Mouse (Mus musculus) MEL (cell line): ENCODE data around the gene Fermt1. TPM values are rescaled to one million over a fixed set of nuclear protein-coding genes. Genes with fewer than 3 reads are reported as not detected.

Experiments used
- DNase-seq: peaks from one replicate; pipeline ENCODE4 v3.0.0; 2011; ENCODE audit warnings: low read depth, low spot score
- H3K27ac ChIP-seq: 2 replicates; pipeline ENCODE4 v1.5.1; 2012; ENCODE audit warnings: low read depth, mild to moderate bottlenecking, control low read depth, low read length, moderate library complexity; ENCODE audit not compliant: control insufficient read depth
- H3K27me3 ChIP-seq, 2 experiments: fragments of 150-350 bp in 1 of 2; sonication (generic) in 1 of 2; 2 replicates each; pipeline ENCODE4 v1.6.1; 2012; ENCODE audit warnings: low read length in 2 of 2, mild to moderate bottlenecking in 2 of 2, improper control_type of control experiment in 1 of 2, moderate library complexity in 1 of 2; ENCODE audit not compliant: insufficient read depth in 2 of 2, control insufficient read depth in 1 of 2
- H3K36me3 ChIP-seq, 2 experiments: 2 replicates each; pipeline ENCODE4 v1.6.1; 2012 to 2014; ENCODE audit warnings: low read length in 2 of 2, improper control_type of control experiment in 1 of 2, inconsistent platforms in 1 of 2, mild to moderate bottlenecking in 1 of 2; ENCODE audit not compliant: insufficient read depth in 2 of 2, control insufficient read depth in 1 of 2
- H3K4me1 ChIP-seq, 2 experiments: fragments of 150-350 bp in 1 of 2; sonication (generic) in 1 of 2; 2 replicates each; pipeline ENCODE4 v1.6.1; 2012; ENCODE audit warnings: low read length in 2 of 2, improper control_type of control experiment in 1 of 2, mild to moderate bottlenecking in 1 of 2; ENCODE audit not compliant: insufficient read depth in 2 of 2, control insufficient read depth in 1 of 2
- H3K4me3 ChIP-seq, 2 experiments: fragments of 150-350 bp in 1 of 2; sonication (generic) in 1 of 2; 2 replicates each; pipeline ENCODE4 v1.5.1; 2012; ENCODE audit warnings: low read depth in 2 of 2, low read length in 2 of 2, mild to moderate bottlenecking in 2 of 2, moderate library complexity in 2 of 2, control low read depth in 1 of 2, improper control_type of control experiment in 1 of 2; ENCODE audit not compliant: control insufficient read depth in 1 of 2, insufficient read depth in 1 of 2
- H3K79me2 ChIP-seq: 2 replicates; pipeline ENCODE4 v1.6.1; 2012; ENCODE audit warnings: mild to moderate bottlenecking, low read length, moderate library complexity; ENCODE audit not compliant: control insufficient read depth, poor library complexity, insufficient read depth
- H3K9ac ChIP-seq: 2 replicates; pipeline ENCODE4 v1.6.1; 2012; ENCODE audit warnings: low read depth, mild to moderate bottlenecking, control low read depth, low read length, moderate library complexity; ENCODE audit not compliant: control insufficient read depth, poor library complexity, severe bottlenecking
- H3K9me3 ChIP-seq: fragments of 150-350 bp; sonication (generic); replicated peaks from 2 replicates; pipeline ENCODE4 v1.6.1; 2012; ENCODE audit warnings: mild to moderate bottlenecking, low read length, improper control_type of control experiment, moderate library complexity; ENCODE audit not compliant: insufficient read depth
- BHLHE40 ChIP-seq: IDR thresholded peaks from 2 replicates; pipeline ENCODE4 v1.6.1; 2012; ENCODE audit warnings: low read depth, mild to moderate bottlenecking, inconsistent platforms, low read length, improper control_type of control experiment, borderline replicate concordance
- E2F4 ChIP-seq: IDR thresholded peaks from 2 replicates; pipeline ENCODE4 v1.6.1; 2011; ENCODE audit warnings: low read depth, low read length, improper control_type of control experiment, borderline replicate concordance
- ETS1 ChIP-seq: IDR thresholded peaks from 2 replicates; pipeline ENCODE4 v1.6.1; 2012; ENCODE audit warnings: low read depth, mild to moderate bottlenecking, inconsistent platforms, low read length, improper control_type of control experiment, moderate library complexity
- GABPA ChIP-seq: IDR thresholded peaks from 2 replicates; pipeline ENCODE4 v1.6.1; 2012; ENCODE audit warnings: low read depth, mild to moderate bottlenecking, inconsistent platforms, low read length, improper control_type of control experiment, moderate library complexity
- HCFC1 ChIP-seq: IDR thresholded peaks from 2 replicates; pipeline ENCODE4 v1.6.1; 2012; ENCODE audit warnings: low read depth, mild to moderate bottlenecking, inconsistent platforms, low read length, improper control_type of control experiment, moderate library complexity
- JUND ChIP-seq: IDR thresholded peaks from 2 replicates; pipeline ENCODE4 v1.6.1; 2011; ENCODE audit warnings: low read depth, mild to moderate bottlenecking, improper control_type of control experiment, low read length
- KAT2A ChIP-seq: conservative IDR thresholded peaks from 2 replicates; pipeline ENCODE4 v1.6.1; 2012; ENCODE audit warnings: low read depth, low read length, improper control_type of control experiment, inconsistent platforms
- MAX ChIP-seq: IDR thresholded peaks from 2 replicates; pipeline ENCODE4 v1.6.1; 2011; ENCODE audit warnings: low read length, improper control_type of control experiment
- MEF2A ChIP-seq: IDR thresholded peaks from 2 replicates; pipeline ENCODE4 v1.6.1; 2014; ENCODE audit warnings: low read depth, mild to moderate bottlenecking, inconsistent platforms, low read length, improper control_type of control experiment; ENCODE audit not compliant: poor library complexity, insufficient replicate concordance, severe bottlenecking; ENCODE audit errors: extremely low read depth
- POLR2A ChIP-seq, 2 experiments: IDR thresholded peaks; 2 replicates each; pipeline ENCODE4 v1.6.1; 2011 to 2012; ENCODE audit warnings: low read length in 2 of 2, mild to moderate bottlenecking in 2 of 2, control low read depth in 1 of 2, improper control_type of control experiment in 1 of 2, low read depth in 1 of 2, moderate library complexity in 1 of 2; ENCODE audit not compliant: control insufficient read depth in 1 of 2, insufficient read depth in 1 of 2, poor library complexity in 1 of 2
- RAD21 ChIP-seq: IDR thresholded peaks from 2 replicates; pipeline ENCODE4 v1.6.1; 2011; ENCODE audit warnings: mild to moderate bottlenecking, low read depth, low read length, improper control_type of control experiment
- SMC3 ChIP-seq: IDR thresholded peaks from 2 replicates; pipeline ENCODE4 v1.6.1; 2011; ENCODE audit warnings: low read depth, low read length, improper control_type of control experiment
- TAL1 ChIP-seq: IDR thresholded peaks from 2 replicates; pipeline ENCODE4 v1.6.1; 2012; ENCODE audit warnings: mild to moderate bottlenecking, inconsistent platforms, low read length, moderate library complexity, mixed read lengths
- UBTF ChIP-seq: IDR thresholded peaks from 2 replicates; pipeline ENCODE4 v1.6.1; 2012; ENCODE audit warnings: low read depth, mild to moderate bottlenecking, inconsistent platforms, low read length, improper control_type of control experiment, moderate library complexity, borderline replicate concordance; ENCODE audit not compliant: insufficient read depth
- USF1 ChIP-seq: IDR thresholded peaks from 2 replicates; pipeline ENCODE4 v1.6.1; 2014; ENCODE audit warnings: low read depth, mild to moderate bottlenecking, inconsistent platforms, low read length, improper control_type of control experiment, moderate library complexity
- ZC3H11A ChIP-seq: IDR thresholded peaks from 2 replicates; pipeline ENCODE4 v1.6.1; 2012; ENCODE audit warnings: low read depth, mild to moderate bottlenecking, inconsistent platforms, low read length, improper control_type of control experiment
- polyA plus RNA-seq, 2 experiments: library from polyadenylated mRNA; stranded (reverse) in 1 of 2; unstranded in 1 of 2; fragments of >175 nt in 1 of 2; fragments of >200 nt in 1 of 2; gene quantifications; 2 replicates each; pipeline versions ENCODE4 v1.2.1 to v1.2.4; 2012; ENCODE audit warnings: low replicate concordance in 2 of 2, low read depth in 1 of 2; ENCODE audit not compliant: insufficient read length in 2 of 2, insufficient read depth in 1 of 2, missing spikeins in 1 of 2
- total RNA-seq: library from RNA; depleted of rRNA; stranded (reverse); fragments of 300-350 nt; gene quantifications from 2 replicates; pipeline ENCODE4 v1.2.3, GENCODE M21; 2012

Gene Fermt1
- total and polyA plus RNA-seq, 3 experiments = not detected

DNA sequence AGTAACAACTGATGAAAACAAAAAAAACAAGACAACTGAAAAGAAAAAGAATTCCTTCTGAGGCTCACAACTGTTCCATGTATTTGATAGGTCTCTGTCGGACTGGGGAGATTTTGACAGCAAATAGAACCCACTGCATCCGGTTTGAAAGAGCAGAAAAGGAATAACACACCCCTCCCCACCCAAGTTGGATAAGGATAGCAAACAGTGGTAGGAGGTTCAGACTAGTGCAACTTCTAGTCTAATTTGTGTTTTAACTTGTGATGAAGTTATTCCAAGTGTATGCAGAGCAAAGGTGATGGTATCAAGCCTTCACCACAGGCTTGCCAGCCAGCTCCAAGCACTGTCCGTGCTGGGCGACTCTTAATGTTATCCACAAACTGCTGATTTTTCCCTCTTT lies 9.5 kb downstream of the Fermt1 start:
- Histone ChIP-seq H3K9me3 (no peaks in the 10 kb centered on the region), H3K4me3 (no peak overlapping the region), H3K27ac (no peak overlapping the region), H3K36me3 (no peaks in the 10 kb centered on the region), H3K27me3 (no peaks in the 10 kb centered on the region), H3K9ac (no peak overlapping the region), H3K79me2 (no peaks in the 10 kb centered on the region), H3K4me1 (no peaks in the 10 kb centered on the region)
- TF ChIP-seq MEF2A (no peak), JUND (no peak), TAL1 (no peak), BHLHE40 (no peak), MAX (no peak), SMC3 (no peak), E2F4 (no peak), HCFC1 (no peak), USF1 (no peak)
- DNase-seq = no peak

- no peak overlapping the region for H3K27ac ChIP-seq
- DNase-seq = no peak
- TF ChIP-seq ETS1 (no peak), KAT2A (no peak), TAL1 (no peak), POLR2A (IDR thresholded peaks at IDR 0.05; ENCODE audit: control insufficient read depth in 1 of 2, insufficient read depth in 1 of 2, low read depth in 1 of 2, low read length in 2 of 2, poor library complexity in 1 of 2) (no peak), RAD21 (no peak), JUND (no peak), GABPA (no peak), MAX (no peak), ZC3H11A (no peak)
- H3K36me3 ChIP-seq = no peaks in the 10 kb centered on the region
- H3K4me1 ChIP-seq = no peaks in the 10 kb centered on the region
- H3K4me3 ChIP-seq = no peak overlapping the region
- H3K9ac ChIP-seq = no peak overlapping the region
- no peaks in the 10 kb centered on the region for H3K27me3 ChIP-seq
- H3K9me3 ChIP-seq = no peaks in the 10 kb centered on the region
- no peaks in the 10 kb centered on the region for H3K79me2 ChIP-seq
Observed at GRCm38 (mm10) chr2:132934711-132935110, 11.0 kb downstream of the Fermt1 start.

- Histone ChIP-seq H3K4me1 (no peaks in the 10 kb centered on the region), H3K9me3 (no peaks in the 10 kb centered on the region), H3K9ac (no peak overlapping the region), H3K4me3 (no peak overlapping the region), H3K27ac (no peak overlapping the region), H3K36me3 (no peaks in the 10 kb centered on the region), H3K27me3 (no peaks in the 10 kb centered on the region)
- no peak for DNase-seq
- TF ChIP-seq UBTF = no peak
- TF ChIP-seq, all 39 proteins: peak for 0
- no peaks in the 10 kb centered on the region for H3K79me2 ChIP-seq
Observed at GRCm38 (mm10) chr2:132934142-132934541, 11.6 kb downstream of the Fermt1 start.
